Mouse (Mus musculus): ENCODE data around the gene Psmd6. TPM values are rescaled to one million over a fixed set of nuclear protein-coding genes. Genes with fewer than 3 reads are reported as not detected.

Gene Psmd6
- total RNA-seq, 2 experiments from 2014 or later: 137 to 148 TPM

- no peak for DNase-seq (ENCODE audit: low spot score in 2 of 2)
Observed at GRCm38 (mm10) chr14:14064486-14065141, 56.2 kb downstream of the Psmd6 start.

GRCm38 (mm10) chr14:14063382-14063781 is 57.4 kb downstream of the Psmd6 start:
- no peak for DNase-seq (ENCODE audit: low spot score in 2 of 2)

GRCm38 (mm10) chr14:14062531-14063245 is 58.1 kb downstream of the Psmd6 start:
- no peak for DNase-seq (ENCODE audit: low spot score in 2 of 2)

Other genes starting within 250 kb of the Psmd6 start
- not detected for gene Gm281, start 206.5 kb downstream of the Psmd6 start, total RNA-seq (2021)
- 10 to 100 TPM; 18.8 to 26.8 TPM for gene Atxn7, start 159.5 kb downstream of the Psmd6 start, total RNA-seq (2021)
- gene Thoc7, start 159.1 kb downstream of the Psmd6 start, total RNA-seq (2021): 100 to 1,000 TPM; 109 to 128 TPM
- gene Olfr720, start 65.9 kb upstream of the Psmd6 start, total RNA-seq (2021): not detected
- gene Olfr31, start 201.8 kb upstream of the Psmd6 start, total RNA-seq (2021): under 1 TPM in 1 of 2 experiments, not detected in 1; 0.11 TPM
- 1 to 10 TPM; 3.5 to 4.3 TPM for gene Il3ra, start 225.3 kb upstream of the Psmd6 start, total RNA-seq (2021)

Measured in layer of hippocampus, postnatal 10 days (tissue).